Mouse (Mus musculus) neutrophil, adult 5-6 weeks (primary cell): Measurements from ENCODE around the gene Plekha7. TPM values are rescaled to one million over a fixed set of nuclear protein-coding genes. Genes with fewer than 3 reads are reported as not detected.
A peak's percentile ranks its signal among the peaks of the same experiment; 100 is the strongest.

Experiments
- ATAC-seq: fragments of 151-379, 151-347 bp; 2 replicates; pipeline ENCODE4 v1.8.0; 2017; ENCODE audit warnings: mild to moderate bottlenecking, moderate TSS enrichment; ENCODE audit not compliant: insufficient number of reproducible peaks, poor library complexity, low FRiP score, severe bottlenecking; ENCODE audit errors: extremely low read depth
- total RNA-seq: library from RNA; stranded (forward); fragments of 200-1000 nt; gene quantifications from 2 replicates; pipeline ENCODE4 v1.2.3, GENCODE M21; 2017

Plekha7 gene
- 2.3 and 5.4 TPM in 2 replicates for total RNA-seq

DNA sequence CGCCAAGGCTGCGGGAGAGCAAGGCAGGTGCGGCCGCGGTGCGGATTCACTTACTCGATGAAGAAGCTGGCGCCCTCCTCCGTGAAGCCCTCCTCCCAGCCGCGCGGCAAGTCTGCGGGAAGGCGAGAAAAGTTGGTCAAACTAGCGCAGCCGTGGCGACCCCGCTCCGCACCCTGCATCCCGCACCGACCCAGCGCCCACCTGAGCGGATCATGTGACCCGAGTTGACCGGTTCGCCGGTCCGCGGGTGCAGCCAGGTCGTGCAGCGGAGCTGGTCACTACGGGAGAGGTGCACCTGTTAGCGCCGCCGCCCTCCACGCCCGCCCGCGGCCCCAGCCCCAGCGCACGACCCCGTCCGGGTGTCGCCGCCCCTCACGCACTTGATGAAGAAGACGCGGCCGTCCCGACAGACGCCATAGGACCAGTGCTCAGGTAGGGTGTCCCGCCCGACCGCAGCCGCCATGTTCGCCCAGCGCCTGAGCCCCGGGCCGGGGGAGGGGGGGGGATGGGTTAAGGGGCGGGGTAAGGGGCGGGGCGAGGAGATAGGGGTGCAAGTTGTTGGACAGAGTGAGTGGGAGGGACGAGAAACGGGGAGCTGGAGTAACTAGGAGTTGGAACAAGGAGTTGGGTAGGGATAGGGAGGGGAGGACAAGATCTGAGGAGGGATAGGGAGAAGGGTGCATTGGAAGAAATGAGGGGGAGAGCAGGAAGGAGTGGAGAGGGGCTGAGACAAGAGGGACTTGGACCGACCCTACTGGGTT, at the start of gene Plekha7:
TSS of gene Plekha7 (minus strand) at position 506 of the 761 bp plus-strand sequence.
- peak; percentile 33; the same call in 1 of the 2 replicates for ATAC-seq

GRCm38 (mm10) chr7:116336226-116336625, 28.1 kb upstream of the Plekha7 start:
- ATAC-seq: peak; percentile 43

GRCm38 (mm10) chr7:116335133-116335532, 27.0 kb upstream of the Plekha7 start:
- no peak for ATAC-seq

- no peak for ATAC-seq
These were observed 26.5 kb upstream of the Plekha7 start for GRCm38 (mm10) chr7:116334669-116335038.

DNA sequence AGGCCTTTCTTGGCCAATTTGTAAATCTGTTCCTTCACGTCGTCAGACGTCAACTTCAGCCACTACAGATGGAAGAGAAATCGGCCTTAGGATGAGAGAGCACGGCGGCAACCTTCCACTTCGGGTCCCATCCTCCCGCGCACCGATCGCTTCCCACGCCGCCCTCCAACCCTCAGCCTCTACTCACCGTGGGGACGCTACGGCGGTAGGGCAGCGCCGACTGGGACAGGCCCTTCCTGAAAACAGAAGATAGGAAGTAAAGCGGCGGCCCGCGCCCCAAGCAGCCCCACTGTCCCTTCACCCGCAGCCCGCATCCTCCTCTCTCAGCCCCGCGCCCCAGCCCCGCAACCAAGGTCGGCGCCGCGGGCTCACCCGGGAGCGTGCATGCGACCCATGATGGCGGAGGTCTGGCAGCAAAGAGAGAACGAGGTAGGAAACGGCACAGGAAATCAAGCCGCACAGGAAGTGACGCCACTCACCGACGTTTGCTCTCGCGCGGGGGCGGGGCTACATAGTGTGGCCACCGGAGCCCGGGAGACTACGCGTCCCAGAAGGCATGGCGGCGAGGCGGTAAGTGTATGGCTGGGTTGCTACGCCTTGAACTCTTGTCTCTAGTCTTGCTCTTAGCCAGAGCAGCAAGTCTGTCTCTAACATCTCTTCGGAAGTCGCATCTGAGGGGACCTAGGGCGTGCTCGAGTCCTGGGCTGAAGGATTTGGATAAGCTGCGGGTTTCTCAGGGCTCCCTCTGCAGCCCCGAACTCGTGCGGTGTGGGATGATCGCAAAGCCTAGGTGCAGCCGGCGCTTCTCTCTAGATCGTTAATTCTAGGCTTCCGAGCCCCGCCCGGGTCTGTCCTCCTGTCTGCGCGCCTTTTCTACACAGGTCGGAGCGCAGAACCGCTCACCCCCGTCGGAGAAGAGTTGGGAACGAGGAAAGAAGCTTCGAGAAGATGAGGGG, 25.8 kb upstream of the Plekha7 start, which contains the start of gene Rps13:
TSS of gene Rps13 (minus strand) at position 483 of the 956 bp plus-strand sequence.
- peak; percentile 99 for ATAC-seq

GRCm38 (mm10) chr7:116331246-116331645, 23.1 kb upstream of the Plekha7 start:
- ATAC-seq: no peak

- no peak for ATAC-seq
These were observed 21.7 kb upstream of the Plekha7 start for GRCm38 (mm10) chr7:116329858-116330257.

DNA sequence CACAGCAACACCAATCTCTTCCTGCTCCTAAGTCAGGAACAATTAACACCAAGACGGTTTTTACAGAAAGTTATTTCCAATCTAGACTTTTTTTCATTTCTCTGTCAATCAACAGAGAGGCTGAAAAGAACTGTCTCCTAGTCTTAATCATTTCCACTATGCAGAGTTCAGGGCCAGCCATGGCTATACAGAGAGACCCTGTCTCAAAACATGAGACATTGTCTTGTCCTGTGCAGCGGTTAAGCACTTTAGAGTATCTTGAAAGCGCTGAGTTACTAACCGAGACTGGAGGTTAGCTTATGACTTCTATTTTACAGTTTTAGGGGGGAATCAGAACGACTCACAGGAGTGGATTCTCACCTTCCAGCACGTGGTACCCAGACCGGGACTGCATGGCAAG, 20.6 kb upstream of the Plekha7 start:
- ATAC-seq: no peak

GRCm38 (mm10) chr7:116327901-116328300, 19.7 kb upstream of the Plekha7 start:
- peak; percentile 98 for ATAC-seq

GRCm38 (mm10) chr7:116323331-116323964, 15.3 kb upstream of the Plekha7 start:
- no peak for ATAC-seq

GRCm38 (mm10) chr7:116309456-116309855, 1.3 kb upstream of the Plekha7 start:
- no peak for ATAC-seq

- ATAC-seq: no peak
These were observed 436 bp upstream of the Plekha7 start for GRCm38 (mm10) chr7:116308632-116308991.

DNA sequence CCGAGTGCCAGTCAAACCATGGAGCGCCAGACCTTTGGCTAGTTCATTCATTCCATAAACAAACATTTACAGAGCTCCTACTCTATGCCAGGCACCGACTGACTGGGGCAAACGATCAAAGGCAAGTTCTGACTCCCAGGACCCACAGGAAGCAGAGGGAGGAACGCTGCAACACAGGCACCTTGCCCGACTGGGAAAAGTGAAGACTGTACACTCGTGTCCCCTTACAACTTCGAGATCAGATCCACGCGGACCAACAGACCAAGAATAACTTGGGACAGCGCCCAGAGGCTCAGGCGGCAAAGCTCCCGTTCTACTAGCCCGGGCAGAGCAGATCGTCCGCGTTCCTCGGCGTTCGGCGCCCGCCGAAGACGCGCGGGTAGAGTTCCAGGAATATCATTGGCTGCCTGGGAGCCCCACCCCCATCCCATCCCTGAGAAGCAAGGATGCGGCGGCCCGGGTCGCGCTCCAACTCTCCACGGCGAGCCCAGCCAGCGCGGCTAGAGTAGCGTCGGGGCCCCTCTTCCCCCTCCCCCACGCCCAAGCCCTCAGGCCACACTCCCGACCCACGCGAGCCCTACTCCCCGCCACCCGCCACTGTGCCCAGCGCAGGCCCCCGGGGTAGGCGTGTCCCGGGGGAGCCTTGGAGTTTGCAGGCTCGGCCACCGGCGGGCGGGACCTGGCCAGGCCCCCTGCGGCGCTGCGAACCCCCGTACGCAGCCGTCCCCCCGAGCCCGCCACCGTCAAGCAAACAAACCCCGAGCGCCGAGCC, 891 bp downstream of the Plekha7 start:
- ATAC-seq: no peak

- ATAC-seq: no peak
These were observed 1.6 kb downstream of the Plekha7 start for GRCm38 (mm10) chr7:116306601-116307000.

GRCm38 (mm10) chr7:116301661-116302311, 6.4 kb downstream of the Plekha7 start:
- ATAC-seq: no peak

DNA sequence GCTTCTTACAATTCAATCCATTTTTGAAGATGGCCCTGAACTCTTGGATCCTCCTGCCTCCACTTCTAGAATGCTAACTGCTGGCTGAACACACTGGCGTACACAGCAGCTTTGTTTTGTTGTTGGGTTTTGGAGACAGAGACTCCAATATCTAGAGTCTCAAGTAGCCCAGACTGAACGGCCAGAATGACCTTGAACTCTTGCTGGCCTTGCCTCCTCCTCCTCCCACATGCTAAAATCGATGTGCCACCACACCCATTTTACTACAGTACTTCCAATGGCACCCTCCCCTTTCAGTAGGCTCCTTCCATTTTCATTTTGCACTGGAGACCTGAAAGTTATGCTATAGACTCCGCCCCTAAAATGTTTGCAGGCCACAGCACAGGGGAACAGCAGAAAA, 7.0 kb downstream of the Plekha7 start:
- ATAC-seq: no peak

- ATAC-seq: no peak
These were observed 9.3 kb downstream of the Plekha7 start for GRCm38 (mm10) chr7:116298851-116299250.

DNA sequence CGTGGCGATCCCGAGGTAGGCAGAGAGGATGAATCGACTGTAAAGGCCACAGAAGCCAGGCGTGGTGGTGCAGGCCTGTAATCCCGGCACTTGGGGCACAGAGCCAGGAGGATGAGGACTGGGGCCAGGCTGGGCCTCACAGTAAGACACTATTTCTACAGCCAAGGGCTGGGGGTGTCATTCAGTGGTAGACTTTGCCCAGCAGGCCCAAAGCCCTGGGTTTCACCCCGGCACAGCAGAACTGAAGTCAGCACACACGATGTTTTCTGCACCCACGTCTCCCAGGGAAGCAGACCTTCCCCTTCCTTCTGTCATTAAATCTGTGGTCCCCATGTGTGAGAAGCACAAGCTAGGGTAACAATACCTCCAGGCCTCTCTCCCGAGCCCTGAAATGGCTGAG, 9.8 kb downstream of the Plekha7 start:
- ATAC-seq: no peak
